Mouse (Mus musculus) splenic B cell, adult 2 months (primary cell): ENCODE data around the gene Erf.

Source experiments
- DNase-seq: peaks from one replicate; pipeline ENCODE4 v3.0.0-alpha.2; 2011; ENCODE audit warnings: low read depth, low spot score
- H3K27me3 ChIP-seq: 2 replicates; pipeline ENCODE4 v1.6.1; 2012; ENCODE audit warnings: mild to moderate bottlenecking, low read length, moderate library complexity, mixed read lengths; ENCODE audit not compliant: control insufficient read depth, poor library complexity, insufficient read depth, severe bottlenecking
- H3K36me3 ChIP-seq: 2 replicates; pipeline ENCODE4 v1.6.1; 2012; ENCODE audit warnings: mild to moderate bottlenecking, low read length, moderate library complexity, mixed read lengths; ENCODE audit not compliant: control insufficient read depth, poor library complexity, insufficient read depth, severe bottlenecking

The Erf gene

GRCm38 (mm10) chr7:25197384-25198018 lies 53.1 kb downstream of the Erf start:
- Histone ChIP-seq H3K27me3 (no peaks in the 10 kb centered on the region), H3K36me3 (no peaks in the 10 kb centered on the region; the same call in none of the 2 replicates)
- no peak for DNase-seq

GRCm38 (mm10) chr7:25196107-25196506 lies 54.5 kb downstream of the Erf start:
- no peak for DNase-seq
- Histone ChIP-seq H3K27me3 (no peaks in the 10 kb centered on the region), H3K36me3 (no peaks in the 10 kb centered on the region)

DNA sequence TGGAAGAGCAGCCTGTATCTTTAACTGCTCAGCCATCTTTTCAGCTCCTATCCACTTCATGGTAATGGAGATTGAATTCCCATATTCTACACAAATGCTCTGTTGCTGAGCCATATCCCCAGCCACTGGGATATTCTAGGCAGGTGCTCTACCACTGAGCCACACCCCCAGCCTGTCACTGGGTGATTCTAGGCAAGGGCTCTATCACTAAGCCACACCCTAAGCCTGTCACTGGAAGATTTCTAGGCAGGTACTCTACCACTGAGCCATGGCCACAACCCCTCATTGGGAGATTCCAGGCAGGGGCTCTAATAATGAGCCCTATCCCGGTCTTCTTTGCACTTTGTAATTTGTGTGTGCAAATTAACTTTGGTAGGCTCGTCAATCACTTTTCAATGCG lies 55.4 kb downstream of the Erf start:
- DNase-seq, result no peak
- no peaks in the 10 kb centered on the region for H3K36me3 ChIP-seq
- H3K27me3 ChIP-seq, result no peaks in the 10 kb centered on the region
